Mouse (Mus musculus) ZHBTc4 (cell line): ENCODE results near the gene Hgfac.

ENCODE experiments used
- DNase-seq: peaks from one replicate; pipeline ENCODE4 v3.0.0-alpha.2; 2011; ENCODE audit warnings: low read depth, low spot score

The Hgfac gene

DNA sequence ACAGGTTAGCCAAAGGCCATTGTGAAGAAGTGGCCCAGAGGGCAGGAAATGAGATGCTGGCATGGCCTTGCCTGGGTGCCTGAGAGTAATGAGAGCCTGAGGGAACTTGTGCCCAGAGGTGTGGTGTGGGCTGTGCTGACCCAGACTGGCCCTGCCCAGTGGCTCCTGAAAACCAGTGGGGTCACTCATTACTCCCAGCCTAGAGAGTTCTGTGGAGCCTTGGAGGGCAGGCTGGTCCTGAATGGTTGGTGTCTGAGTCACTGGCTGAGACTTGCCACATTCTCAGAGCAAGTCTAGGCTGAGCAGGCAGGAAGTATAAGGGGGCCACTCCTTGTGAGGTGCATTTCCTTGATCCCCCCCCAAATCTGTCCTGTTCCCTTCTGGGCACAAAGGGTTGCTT lies 3.9 kb upstream of the Hgfac start:
- no peak for DNase-seq

GRCm38 (mm10) chr5:35042431-35043109 lies 1.3 kb downstream of the Hgfac start:
- no peak for DNase-seq

GRCm38 (mm10) chr5:35043110-35043451 lies 1.8 kb downstream of the Hgfac start:
- DNase-seq, result peak; percentile 77

- peak; percentile 15 for DNase-seq
Observed at GRCm38 (mm10) chr5:35050541-35050940, 9.2 kb downstream of the Hgfac start.

DNA sequence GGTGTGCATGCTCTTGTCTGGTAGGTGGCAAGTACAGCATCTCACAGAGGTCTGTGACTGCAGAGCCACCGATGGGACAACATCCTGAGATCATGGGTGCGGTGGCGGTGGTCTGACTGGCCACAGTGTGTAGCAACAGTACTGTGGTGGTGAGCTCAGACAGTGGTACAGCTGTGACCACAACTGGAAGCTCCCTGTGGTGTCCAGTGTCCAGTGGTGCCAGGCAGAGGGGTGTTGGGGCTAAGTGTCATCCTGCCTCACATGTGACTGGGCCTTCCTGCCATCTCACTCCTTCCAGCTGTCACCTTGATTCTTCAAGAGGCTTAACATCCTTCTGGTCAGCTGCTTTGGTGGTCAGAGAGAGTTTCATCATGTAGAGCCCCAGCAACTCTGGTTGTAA lies 13.3 kb downstream of the Hgfac start:
- no peak for DNase-seq

GRCm38 (mm10) chr5:35055076-35055475 lies 13.8 kb downstream of the Hgfac start:
- peak; percentile 44 for DNase-seq

GRCm38 (mm10) chr5:35056604-35057432 lies 15.5 kb downstream of the Hgfac start, which contains the start of gene Dok7:
TSS of gene Dok7 (plus strand) at chr5:35056766.
- DNase-seq, result peak; percentile 34

GRCm38 (mm10) chr5:35057582-35057981 lies 16.3 kb downstream of the Hgfac start:
- no peak for DNase-seq

DNA sequence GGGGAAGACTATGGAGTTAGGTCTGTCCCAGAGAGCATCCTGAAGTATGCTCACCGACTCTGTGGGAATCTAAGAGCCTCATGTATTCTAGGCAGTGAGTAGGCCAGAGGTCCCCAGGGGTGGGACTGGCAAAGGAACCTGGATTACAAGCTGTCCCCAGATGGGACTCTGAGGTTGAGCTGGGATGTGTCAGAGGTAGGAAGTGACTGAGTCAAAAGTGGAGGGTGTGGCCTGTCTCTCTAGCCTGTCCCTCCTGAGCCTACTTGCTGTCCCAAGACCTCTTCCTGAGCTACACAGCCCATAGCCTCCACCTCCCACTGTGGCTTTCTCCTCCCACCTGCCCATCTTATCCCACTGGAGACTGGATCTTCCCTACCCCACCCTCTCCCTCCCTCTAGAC lies 16.9 kb downstream of the Hgfac start:
- no peak for DNase-seq

GRCm38 (mm10) chr5:35060098-35060497 lies 18.8 kb downstream of the Hgfac start:
- DNase-seq, result no peak

GRCm38 (mm10) chr5:35069841-35070240 lies 28.5 kb downstream of the Hgfac start:
- no peak for DNase-seq

- no peak for DNase-seq
Observed at GRCm38 (mm10) chr5:35070314-35070713, 29.0 kb downstream of the Hgfac start.

DNA sequence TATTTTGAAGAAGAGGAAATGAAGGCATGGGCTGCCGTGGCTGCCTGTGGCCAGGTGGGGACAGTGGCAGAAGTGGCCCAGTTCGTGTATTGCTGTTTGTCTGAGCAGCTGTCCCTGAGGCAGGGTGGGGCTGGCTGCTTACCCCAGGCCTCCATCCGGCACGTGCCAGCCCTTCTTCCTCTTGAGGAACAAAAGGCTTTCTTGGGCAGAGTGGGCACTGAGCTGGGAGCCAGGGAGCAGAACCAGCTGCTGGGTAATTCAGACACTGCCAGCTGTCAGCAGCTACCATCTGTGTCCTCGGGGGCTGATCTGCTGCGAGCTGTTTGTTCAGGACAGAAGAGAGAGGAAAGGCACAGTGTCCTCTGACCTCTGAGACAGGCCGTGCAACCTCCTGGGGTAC lies 29.6 kb downstream of the Hgfac start:
- DNase-seq, result no peak

DNA sequence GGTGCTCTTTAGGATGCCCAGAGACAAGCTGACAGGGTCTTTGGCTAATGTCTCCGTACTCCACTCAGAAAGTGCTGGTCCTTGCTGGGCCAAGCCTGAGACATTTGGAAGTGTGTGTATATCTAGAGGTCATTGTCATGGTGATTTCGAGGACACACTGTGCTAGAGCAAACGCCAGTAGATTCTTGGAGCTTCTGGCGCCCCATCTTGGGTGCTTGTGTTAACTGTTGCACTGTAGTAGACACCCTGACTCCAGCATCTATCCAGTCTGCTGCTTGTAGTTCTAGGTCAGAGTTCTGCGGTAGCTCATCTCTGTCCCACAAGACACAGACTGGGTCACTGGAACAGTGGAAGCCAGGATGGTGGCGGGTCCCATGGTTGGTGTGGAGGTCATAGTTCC lies 30.5 kb downstream of the Hgfac start:
- no peak for DNase-seq

DNA sequence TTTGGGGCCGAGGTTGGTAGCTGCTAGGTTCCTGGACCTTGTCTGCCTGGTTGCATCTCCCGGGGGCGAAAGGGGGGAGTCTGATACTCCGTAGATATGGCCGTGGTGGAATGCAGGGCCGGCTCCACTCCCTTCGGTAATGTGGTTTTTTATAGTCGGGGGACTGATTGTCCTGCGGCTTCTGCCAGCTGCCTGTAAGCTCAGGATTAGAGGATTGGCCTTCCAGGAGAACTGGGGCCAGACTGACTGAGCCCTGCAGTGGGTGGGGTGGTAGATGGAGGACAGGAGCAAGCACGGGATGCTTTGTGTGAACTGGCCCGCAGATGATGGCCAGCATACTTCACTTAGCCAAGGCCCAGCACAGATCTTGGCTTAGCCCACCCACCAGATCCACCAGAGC lies 31.9 kb downstream of the Hgfac start:
- no peak for DNase-seq

DNA sequence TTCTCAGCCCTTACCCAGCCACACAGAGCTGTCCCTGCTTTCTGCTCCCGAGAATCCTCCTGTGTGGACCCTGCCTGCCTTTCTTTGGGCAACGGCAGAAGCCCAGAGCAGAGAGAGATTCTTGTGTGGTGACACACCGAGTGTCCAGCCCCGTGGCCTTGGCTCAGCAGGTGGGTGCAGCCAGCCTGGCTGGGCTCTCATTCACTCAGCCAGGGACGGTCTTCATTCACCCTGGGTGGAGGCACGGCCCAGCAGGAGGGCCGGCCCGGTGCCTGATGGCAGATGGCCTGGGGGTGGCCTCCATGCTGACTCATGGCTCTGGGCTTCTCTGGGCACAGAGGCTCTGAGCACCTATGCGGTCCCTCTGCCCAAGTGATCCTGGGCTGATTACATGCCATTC lies 32.7 kb downstream of the Hgfac start:
- DNase-seq, result no peak

GRCm38 (mm10) chr5:35076369-35076768 lies 35.1 kb downstream of the Hgfac start:
- no peak for DNase-seq

GRCm38 (mm10) chr5:35079101-35079500 lies 37.8 kb downstream of the Hgfac start:
- no peak for DNase-seq

DNA sequence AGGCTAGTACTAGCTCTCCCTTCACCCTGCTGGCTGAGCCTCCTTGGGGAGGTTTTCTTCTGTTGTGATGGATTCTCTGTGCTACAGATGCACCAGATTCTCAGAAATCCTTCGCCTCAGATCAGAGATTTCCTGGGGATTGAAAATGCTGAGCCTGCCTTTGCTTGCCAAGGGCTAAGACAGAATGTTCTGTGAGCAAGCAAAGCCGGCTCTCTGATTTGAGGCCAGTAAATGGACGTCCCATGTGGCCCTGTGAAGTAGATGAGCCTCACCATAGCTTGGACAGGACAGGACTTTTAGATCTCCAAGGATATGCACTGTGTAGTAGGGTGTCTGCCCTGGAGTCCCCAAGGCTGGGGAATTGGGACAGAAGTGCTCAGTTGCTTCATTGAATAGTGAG lies 43.6 kb downstream of the Hgfac start:
- no peak for DNase-seq

- DNase-seq, result peak; percentile 89
Observed at GRCm38 (mm10) chr5:35088785-35089613, 47.7 kb downstream of the Hgfac start.

DNA sequence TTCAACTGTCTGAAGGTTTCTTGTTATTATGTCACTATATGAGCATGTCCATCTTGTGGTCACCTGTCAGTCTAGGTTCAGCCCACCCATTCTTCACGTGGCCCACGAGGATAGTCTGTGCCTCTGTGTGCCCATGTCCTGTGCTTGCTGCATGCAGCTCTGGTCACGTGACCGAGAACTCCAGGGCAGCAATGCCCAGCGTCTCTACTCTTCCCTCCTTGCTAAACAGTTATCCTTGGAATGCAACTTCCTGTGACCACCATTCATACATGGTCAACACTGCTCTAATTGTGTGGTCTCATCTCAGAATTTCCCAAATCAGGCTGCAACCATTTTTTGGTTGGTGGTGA lies 48.3 kb downstream of the Hgfac start:
- no peak for DNase-seq

- no peak for DNase-seq
Observed at GRCm38 (mm10) chr5:35091636-35092035, 50.3 kb downstream of the Hgfac start.
